Mouse (Mus musculus) stomach, postnatal 0 days (tissue): ENCODE results near the gene Rap2b. TPM values are rescaled to one million over a fixed set of nuclear protein-coding genes. Genes with fewer than 3 reads are reported as not detected.
A peak's percentile ranks its signal among the peaks of the same experiment; 100 is the strongest.

ENCODE experiments used
- ATAC-seq: fragments of 200-750 bp; cut with Nextera tagmentation; 2 replicates; pipeline ENCODE4 v1.8.0; 2017; ENCODE audit not compliant: low FRiP score, low TSS enrichment
- DNase-seq: peaks from one replicate; pipeline ENCODE4 v3.0.0-alpha.2; 2016; ENCODE audit warnings: low spot score
- H3K27ac ChIP-seq: fragments of 300-500 bp; sonication (generic); replicated peaks from 2 replicates; pipeline ENCODE4 v1.5.1; 2014; ENCODE audit warnings: mild to moderate bottlenecking, control low read depth
- H3K27me3 ChIP-seq: fragments of 300-500 bp; sonication (generic); 2 replicates; pipeline ENCODE4 v1.6.1; 2014; ENCODE audit warnings: low read length; ENCODE audit not compliant: control insufficient read depth, insufficient read depth
- H3K36me3 ChIP-seq: fragments of 300-500 bp; sonication (generic); 2 replicates; pipeline ENCODE4 v1.6.1; 2014; ENCODE audit warnings: low read length, mixed read lengths; ENCODE audit not compliant: control insufficient read depth, insufficient read depth
- H3K4me1 ChIP-seq: fragments of 300-500 bp; sonication (generic); replicated peaks from 2 replicates; pipeline ENCODE4 v1.6.1; 2014; ENCODE audit warnings: antibody characterized with exemption; ENCODE audit not compliant: control insufficient read depth, insufficient read depth
- H3K4me2 ChIP-seq: fragments of 300-500 bp; sonication (generic); replicated peaks from 2 replicates; pipeline ENCODE4 v1.6.1; 2014; ENCODE audit warnings: low read depth, mild to moderate bottlenecking, control low read depth, moderate library complexity
- H3K4me3 ChIP-seq: fragments of 300-500 bp; sonication (generic); 2 replicates; pipeline ENCODE4 v1.5.1; 2014; ENCODE audit warnings: low read depth, low read length, control low read depth
- H3K9ac ChIP-seq: fragments of 300-500 bp; sonication (generic); 2 replicates; pipeline ENCODE4 v1.6.1; 2014; ENCODE audit warnings: mild to moderate bottlenecking, low read length, control low read depth, mixed read lengths
- H3K9me3 ChIP-seq: fragments of 300-500 bp; sonication (generic); 2 replicates; pipeline ENCODE4 v1.6.1; 2016; ENCODE audit warnings: low read length; ENCODE audit not compliant: control insufficient read depth
- CTCF ChIP-seq: IDR thresholded peaks from 2 replicates; pipeline ENCODE4 v1.5.1; 2016; ENCODE audit warnings: antibody characterized with exemption, low read depth, mild to moderate bottlenecking, moderate library complexity
- EP300 ChIP-seq: optimal IDR thresholded peaks from 2 replicates; pipeline ENCODE3; 2016; ENCODE audit warnings: antibody characterized with exemption
- WGBS: fragments of 180-500 bp; shearing (Covaris S2); extraction: QIAGEN DNeasy Blood & Tissue Kit; methylation state at CpG from one replicate; pipeline ENCODE4 v1.1.7; 2014; 5-methylcytosine and 5-hydroxymethylcytosine counted together
- polyA plus RNA-seq: library from polyadenylated mRNA; unstranded; fragments of >200 nt; fragmentation: Nextera tagmentation; extraction: Ambion mirVana; gene quantifications from 2 replicates; pipeline ENCODE4 v1.2.1, GENCODE M21; 2015

Gene Rap2b
- 7.1 and 7.2 TPM in 2 replicates for polyA plus RNA-seq

GRCm38 (mm10) chr3:61361338-61361737, at the start of gene Rap2b:
Gene Rap2b, plus strand, starts transcription at chr3:61361638.
- DNase-seq: no peak
- no peak within 1 kb of the TSS for H3K9ac ChIP-seq
- no peak for TF ChIP-seq CTCF
- no peak for TF ChIP-seq EP300
- H3K4me2 ChIP-seq: no peak within 1 kb of the TSS
- H3K27ac ChIP-seq: no peak within 1 kb of the TSS
- no peaks in the 10 kb centered on the region for H3K36me3 ChIP-seq
- no peaks in the 10 kb centered on the region for H3K27me3 ChIP-seq
- H3K4me3 ChIP-seq: no peak within 1 kb of the TSS
- H3K4me1 ChIP-seq: no peaks in the 10 kb centered on the region
- ATAC-seq: no peak
- H3K9me3 ChIP-seq: no peaks in the 10 kb centered on the region
- WGBS: 67% methylated on average over 1 of the region's 1 CpGs

GRCm38 (mm10) chr3:61315002-61315401, 46.4 kb upstream of the Rap2b start:
- Histone ChIP-seq H3K4me3 (no peak overlapping the region), H3K27me3 (no peaks in the 10 kb centered on the region), H3K9me3 (no peaks in the 10 kb centered on the region), H3K4me1 (no peaks in the 10 kb centered on the region), H3K9ac (no peak overlapping the region), H3K36me3 (no peaks in the 10 kb centered on the region), H3K4me2 (no peak overlapping the region), H3K27ac (no peak overlapping the region)
- no peak for DNase-seq
- no peak for TF ChIP-seq EP300
- no peak for TF ChIP-seq CTCF
- ATAC-seq: no peak
- 50% methylated on average over 2 of the region's 2 CpGs for WGBS

- ATAC-seq (no peak), DNase-seq (no peak)
- H3K27ac ChIP-seq: no peak overlapping the region
- H3K4me1 ChIP-seq: no peaks in the 10 kb centered on the region
- no peak overlapping the region for H3K4me3 ChIP-seq
- H3K9ac ChIP-seq: no peak overlapping the region
- no peaks in the 10 kb centered on the region for H3K9me3 ChIP-seq
- TF ChIP-seq EP300: no peak
- no peak for TF ChIP-seq CTCF
- H3K4me2 ChIP-seq: no peak overlapping the region
- no peaks in the 10 kb centered on the region for H3K36me3 ChIP-seq
- 72% methylated on average over 2 of the region's 2 CpGs for WGBS
- H3K27me3 ChIP-seq: no peaks in the 10 kb centered on the region
Observed at GRCm38 (mm10) chr3:61320031-61320430, 41.4 kb upstream of the Rap2b start.

- 79% methylated on average over 6 of the region's 6 CpGs for WGBS
Observed at GRCm38 (mm10) chr3:61321632-61322031, 39.8 kb upstream of the Rap2b start.

GRCm38 (mm10) chr3:61336205-61336604, 25.2 kb upstream of the Rap2b start:
- no peak overlapping the region for H3K4me2 ChIP-seq
- no peak for TF ChIP-seq CTCF
- no peak for TF ChIP-seq EP300
- no peak overlapping the region for H3K9ac ChIP-seq
- H3K27me3 ChIP-seq: no peaks in the 10 kb centered on the region
- no peak overlapping the region for H3K4me3 ChIP-seq
- 29% methylated on average over 2 of the region's 2 CpGs for WGBS
- H3K4me1 ChIP-seq: no peaks in the 10 kb centered on the region
- H3K36me3 ChIP-seq: no peaks in the 10 kb centered on the region
- H3K27ac ChIP-seq: no peak overlapping the region
- no peak for DNase-seq
- ATAC-seq: 0 out of 2 replicates have a peak, but pooled peaks have one; percentile 49
- no peaks in the 10 kb centered on the region for H3K9me3 ChIP-seq

More at GRCm38 (mm10) chr3:61321632-61322031, 39.8 kb upstream of the Rap2b start:
- H3K27ac ChIP-seq: no peak overlapping the region
- H3K27me3 ChIP-seq: no peaks in the 10 kb centered on the region
- ATAC-seq: no peak
- H3K9me3 ChIP-seq: no peaks in the 10 kb centered on the region
- H3K4me1 ChIP-seq: no peaks in the 10 kb centered on the region
- no peak for DNase-seq
- no peak overlapping the region for H3K4me3 ChIP-seq
- no peak overlapping the region for H3K4me2 ChIP-seq
- H3K36me3 ChIP-seq: no peaks in the 10 kb centered on the region
- TF ChIP-seq EP300 (no peak), CTCF (no peak)
- H3K9ac ChIP-seq: no peak overlapping the region

- Histone ChIP-seq H3K27me3 (no peaks in the 10 kb centered on the region), H3K27ac (no peak overlapping the region), H3K4me1 (no peaks in the 10 kb centered on the region), H3K4me3 (no peak overlapping the region), H3K4me2 (no peak overlapping the region), H3K9me3 (no peaks in the 10 kb centered on the region), H3K36me3 (no peaks in the 10 kb centered on the region), H3K9ac (no peak overlapping the region)
- TF ChIP-seq CTCF (no peak), EP300 (no peak)
- DNase-seq (no peak), ATAC-seq (no peak)
- WGBS: 76% methylated on average over 3 of the region's 3 CpGs
Observed at GRCm38 (mm10) chr3:61337230-61337629, 24.2 kb upstream of the Rap2b start.
